Mouse (Mus musculus) kidney, adult 2 months (tissue): ENCODE results near the gene Cntrl.

Source experiments
- CTCF ChIP-seq: fragments of 200-500 bp; conservative IDR thresholded peaks from 2 replicates; pipeline ENCODE4 v1.5.1; 2011; ENCODE audit warnings: low read depth, mild to moderate bottlenecking, control low read depth, low read length, moderate library complexity, mixed read lengths; ENCODE audit not compliant: insufficient read depth, insufficient read length
- POLR2A ChIP-seq: fragments of 200-500 bp; IDR thresholded peaks from one replicate; pipeline ENCODE4 v1.6.1; 2011; ENCODE audit warnings: low read depth, low read length, control low read depth

DNA sequence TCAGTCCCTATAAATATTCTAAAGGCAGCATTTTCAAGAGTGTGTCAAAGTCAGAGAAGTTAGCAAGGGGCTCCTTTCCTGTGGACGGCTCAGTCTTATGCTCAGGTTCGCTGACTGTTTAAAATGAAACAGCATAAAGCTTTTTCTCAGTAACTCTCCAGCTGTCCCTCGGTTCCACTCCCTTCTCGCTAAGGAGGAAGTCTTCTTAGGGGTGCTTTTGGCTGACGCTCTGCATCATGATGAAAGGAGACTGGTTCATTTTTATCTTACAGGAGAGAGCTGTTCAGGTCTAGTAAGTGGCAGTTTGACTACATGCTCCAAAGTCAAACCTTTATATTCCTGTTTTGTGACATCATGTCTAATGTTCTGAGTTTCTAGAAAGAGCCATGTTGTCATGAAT lies 79.6 kb downstream of the Cntrl start:
- TF ChIP-seq CTCF (no peak), POLR2A (no peak)
